Mouse (Mus musculus) ovary, postnatal 36 days (tissue): Measurements from ENCODE around the gene Bsg.
"Not testable (repeated sequence)": the region's sequence is repeated elsewhere in the genome, so short reads cannot be mapped to it uniquely, and the experiment has no call there.

Source experiments
- DNase-seq: peaks from one replicate; pipeline ENCODE4 v3.0.0; 2022; ENCODE audit warnings: low spot score, mixed read lengths

The Bsg gene

DNA sequence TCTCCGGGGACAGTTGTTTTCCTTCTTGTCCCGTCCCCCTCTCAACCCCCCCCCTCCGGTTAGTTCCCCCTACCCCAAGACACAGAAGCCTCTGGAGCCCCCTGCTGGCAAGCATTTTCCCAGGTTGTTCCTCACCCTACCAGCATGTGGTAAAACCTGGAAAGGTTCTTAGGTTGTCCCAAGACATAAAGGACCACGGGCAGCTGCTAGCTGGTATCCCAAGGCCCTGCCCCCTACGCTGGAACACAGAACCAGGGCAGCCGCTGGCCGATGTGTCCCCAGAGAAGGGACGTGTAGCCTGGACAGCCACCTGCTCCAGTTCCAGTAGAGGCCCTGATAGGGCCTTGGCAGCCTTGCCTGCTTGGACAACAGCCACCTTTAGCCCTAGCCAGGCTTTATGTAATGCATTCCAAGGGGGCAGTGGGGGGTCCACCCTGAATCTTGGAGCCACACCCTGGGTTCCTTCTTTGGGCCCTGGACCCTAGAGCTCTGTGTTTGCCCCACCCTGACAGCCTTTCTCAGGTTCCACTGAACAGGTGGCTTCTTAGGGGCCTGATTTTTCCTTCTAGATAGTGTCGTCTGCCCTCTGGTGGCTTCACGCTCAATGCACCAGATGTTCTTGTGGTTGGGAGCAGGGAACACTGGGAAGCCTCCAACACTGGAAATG, 21.2 kb upstream of the Bsg start:
- peak; percentile 56 for DNase-seq

DNA sequence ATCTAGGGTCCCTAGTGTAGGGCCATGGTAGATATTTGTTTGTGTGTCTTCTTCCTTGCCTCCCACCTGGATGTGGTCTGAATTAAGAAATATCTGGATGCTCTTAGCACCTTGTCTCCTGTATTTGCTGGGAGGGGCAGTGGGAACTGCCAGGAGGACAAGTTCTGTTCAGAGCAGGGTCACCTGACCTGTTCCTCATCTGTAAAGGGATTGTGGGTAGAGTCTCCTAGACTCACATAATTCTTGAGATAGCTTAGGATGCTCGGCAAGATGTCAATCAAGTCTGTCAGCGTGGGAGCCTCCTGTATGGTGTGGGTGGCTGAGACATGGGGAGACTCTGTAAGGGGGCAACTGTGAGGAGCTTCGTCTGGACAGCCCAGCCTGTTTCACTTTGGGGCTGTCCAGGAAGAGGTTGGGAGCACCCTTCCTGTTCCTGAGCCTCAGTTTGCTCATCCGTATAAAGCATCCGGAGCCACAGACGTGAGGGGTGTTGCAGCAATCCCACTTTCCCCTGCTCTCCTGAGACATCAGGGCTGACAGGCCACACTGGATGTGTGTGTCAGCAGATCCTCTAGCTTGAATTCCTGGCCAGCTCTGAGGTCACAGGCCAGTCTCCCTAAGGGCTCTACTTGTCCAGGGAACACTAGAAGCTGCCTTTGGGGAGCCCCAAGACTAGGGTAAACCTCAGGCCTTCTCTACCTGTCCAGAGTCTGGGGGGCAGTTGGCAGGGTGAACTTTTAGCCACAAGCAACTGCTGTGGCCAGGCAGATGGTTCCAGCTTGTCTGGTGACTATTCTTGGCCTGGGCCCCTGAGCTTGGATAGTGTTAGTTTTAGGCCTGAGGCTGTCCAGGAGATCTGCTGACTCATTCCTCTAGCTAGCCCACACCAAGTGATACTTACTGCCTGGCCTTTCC, 20.3 kb upstream of the Bsg start:
- peak; percentile 5 for DNase-seq

DNA sequence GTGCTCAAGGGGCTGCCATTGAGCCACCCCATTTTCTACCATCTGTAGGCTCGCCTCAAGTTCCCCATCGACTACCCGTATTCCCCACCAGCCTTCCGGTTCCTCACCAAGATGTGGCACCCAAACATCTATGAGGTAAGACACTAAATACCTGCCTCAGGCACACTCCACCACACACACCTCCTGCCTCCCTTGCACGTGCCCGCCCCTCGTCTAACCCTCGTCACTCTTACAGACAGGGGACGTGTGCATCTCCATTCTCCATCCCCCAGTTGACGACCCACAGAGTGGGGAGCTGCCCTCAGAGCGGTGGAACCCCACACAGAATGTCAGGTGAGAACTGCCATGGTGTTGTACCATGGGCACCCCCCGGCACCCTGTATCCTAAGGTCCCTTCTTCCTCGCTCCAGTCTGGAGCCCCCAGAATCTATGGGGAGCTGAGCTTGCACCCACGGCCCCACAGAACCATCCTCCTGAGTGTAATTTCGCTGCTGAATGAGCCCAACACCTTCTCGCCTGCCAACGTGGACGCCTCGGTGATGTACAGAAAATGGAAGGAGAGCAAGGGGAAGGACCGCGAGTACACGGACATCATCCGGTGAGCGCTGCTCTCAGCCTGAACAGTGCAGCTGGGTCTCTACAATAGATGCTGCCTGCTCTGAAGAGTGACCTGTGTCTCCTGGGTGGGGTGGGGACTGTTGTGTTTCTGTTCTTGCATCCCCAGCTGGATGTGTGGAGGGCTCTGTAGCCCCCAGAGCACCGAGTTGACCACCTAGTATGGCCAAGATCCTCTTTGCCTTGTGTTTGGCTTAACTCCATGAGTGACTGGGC, 19.3 kb upstream of the Bsg start:
- DNase-seq, result peak; percentile 5

DNA sequence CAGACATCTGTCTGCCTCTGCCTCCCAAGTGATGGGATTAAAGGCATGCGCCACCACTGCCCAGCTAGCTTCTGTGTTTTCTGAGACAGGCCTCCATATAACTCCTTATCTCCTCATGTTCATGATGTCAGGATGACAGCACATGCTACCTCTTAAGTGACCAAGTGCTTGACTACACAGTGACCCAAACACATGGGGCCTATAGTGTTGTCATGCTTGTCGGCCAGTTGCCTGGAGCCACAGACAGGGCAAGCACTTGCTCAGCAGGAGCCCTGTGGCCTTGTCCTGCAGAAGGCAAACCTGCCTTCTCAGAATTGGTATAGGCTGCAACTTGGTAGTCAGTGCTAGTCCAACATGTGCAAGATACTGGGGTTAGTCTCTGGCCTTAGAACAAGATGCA, 18.1 kb upstream of the Bsg start:
- peak; percentile 3 for DNase-seq

DNA sequence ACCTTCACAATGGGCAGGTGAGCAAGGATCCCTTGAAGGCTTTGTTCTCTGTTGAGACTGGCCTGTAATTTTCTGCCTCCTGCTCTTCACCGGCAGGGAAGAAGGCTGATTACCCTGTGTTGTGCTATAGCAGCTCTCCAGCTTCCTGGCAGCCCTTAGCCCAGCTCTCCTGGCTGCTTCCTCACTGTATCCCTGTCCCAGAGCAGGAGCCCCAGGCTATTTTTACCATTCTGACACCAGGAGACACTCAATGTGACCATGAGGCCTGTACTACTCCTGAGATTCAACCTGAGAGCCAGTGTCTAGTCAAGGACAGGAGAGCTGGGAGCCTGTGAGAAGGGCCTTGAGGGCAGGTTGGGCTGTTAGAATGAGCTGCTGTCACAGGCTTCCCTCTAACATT, 17.6 kb upstream of the Bsg start:
- DNase-seq, result no peak

DNA sequence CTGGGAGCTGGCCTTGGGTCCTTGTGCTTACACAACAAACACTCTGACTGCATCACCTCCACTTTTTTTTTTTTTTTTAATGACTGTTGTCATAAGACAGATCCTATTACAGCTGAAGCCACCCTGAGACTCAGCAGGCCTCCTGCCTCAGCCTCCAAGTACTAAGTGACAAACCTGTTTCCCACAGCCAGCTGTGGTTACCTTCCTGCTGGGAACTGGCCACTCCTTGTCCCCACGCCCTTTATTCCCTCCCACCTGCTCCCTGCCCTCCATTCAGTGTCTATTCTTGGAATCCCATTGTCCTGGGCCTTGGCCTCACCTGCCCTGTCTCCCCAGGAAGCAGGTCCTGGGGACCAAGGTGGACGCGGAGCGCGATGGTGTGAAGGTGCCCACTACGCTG, 16.8 kb upstream of the Bsg start:
- DNase-seq, result peak; percentile 2

DNA sequence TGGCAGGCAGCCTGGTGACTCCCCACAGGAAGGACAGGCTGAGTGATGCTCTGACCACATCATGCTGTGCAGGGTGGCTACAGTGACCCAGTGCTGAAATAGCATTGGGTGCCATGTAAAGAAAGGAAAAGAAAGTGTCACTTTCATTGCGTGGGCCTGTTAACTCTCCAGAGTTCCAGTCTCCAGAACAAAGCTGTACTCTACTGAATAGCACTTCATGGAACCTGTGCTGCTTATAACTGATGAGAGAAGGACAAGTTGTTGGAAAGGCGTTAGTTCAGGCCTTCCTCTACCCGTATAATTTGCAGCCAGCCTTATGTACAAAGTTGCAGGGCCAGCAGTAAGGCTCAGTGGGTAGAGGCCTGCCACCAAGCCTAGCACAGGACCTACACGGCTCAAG, 15.6 kb upstream of the Bsg start, which contains the start of gene Gzmm:
Gene Gzmm, plus strand, starts transcription at position 301 of the 400 bp plus-strand sequence.
- no peak for DNase-seq

DNA sequence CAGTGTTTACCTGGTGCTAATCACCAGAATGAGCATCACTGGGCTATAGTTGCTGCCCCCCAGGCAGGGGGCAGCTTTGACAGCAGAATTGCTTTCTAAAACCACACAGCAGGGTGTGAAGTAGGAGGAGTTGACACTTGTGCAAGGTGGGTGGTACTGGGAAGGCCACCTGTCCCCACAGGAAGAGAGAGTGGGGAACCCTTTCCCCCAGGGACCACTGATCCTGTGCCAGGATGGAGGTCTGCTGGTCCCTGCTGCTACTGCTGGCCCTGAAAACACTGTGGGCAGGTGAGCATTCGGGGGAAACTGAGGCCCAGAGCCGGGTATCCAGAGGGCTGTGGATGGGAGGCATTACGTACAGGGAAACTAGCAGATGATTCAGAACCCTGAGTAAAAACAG, 15.1 kb upstream of the Bsg start:
- no peak for DNase-seq

DNA sequence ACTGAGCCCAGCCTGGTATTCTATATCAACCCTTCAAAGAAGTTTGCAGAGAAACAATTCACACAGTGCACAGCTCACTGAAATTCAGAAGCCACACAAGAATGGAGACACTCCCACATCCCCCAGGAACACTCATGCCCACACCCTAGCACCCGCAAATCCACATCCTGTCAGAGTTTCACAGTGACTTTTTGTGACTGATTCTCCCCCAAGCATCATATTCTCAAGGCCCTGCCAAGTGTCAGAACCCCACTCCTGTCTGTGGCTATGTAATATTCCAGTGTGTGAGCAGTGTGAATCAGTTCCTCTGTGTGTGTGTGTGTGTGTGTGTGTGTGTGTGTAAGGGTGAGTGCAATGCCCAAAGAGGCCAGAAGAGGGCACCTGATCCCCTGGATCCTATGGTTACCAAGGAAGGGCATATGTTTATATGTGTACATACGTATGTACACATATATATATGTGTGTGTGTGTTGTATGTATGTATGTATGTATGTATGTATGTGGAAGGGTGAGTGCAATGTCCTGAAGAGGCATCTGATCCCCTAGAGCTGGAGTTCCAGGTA, 12.2 kb upstream of the Bsg start:
- no peak for DNase-seq

DNA sequence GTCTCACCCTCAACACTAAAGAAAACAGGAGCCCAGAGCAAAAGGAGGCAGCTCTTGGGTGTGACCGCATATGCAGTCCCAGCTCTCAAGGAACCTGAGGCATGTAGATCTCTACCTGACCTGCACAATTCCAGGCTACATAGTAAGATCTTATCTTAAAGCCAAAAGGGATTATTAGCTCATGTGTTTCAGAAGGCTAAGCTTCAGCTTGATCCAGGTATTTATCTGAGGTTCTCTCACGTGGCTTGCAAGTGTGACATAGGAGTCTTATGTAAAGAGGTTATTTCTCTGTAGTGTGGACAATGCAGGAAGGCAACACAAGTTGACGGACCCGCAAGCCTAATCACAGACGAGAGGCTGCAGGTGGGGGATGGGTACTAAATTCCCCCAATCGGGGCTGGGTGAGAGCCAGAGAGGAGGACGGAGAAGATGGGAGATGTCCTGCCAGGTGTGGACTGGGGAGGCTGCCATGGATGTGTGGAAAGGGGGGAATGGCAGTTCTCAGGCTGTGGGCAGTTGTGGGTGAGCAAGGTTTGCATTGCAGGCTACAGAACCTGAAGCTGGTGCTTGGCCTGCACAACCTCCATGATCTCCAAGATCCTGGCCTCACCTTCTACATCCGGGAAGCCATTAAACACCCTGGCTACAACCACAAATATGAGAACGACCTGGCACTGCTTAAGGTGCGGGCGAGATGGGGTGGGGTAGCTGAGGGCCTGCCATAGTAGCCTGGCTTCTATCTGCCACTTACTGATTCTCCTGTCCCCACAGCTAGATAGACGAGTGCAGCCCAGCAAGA, 10.5 kb upstream of the Bsg start:
- peak; percentile 3 for DNase-seq

DNA sequence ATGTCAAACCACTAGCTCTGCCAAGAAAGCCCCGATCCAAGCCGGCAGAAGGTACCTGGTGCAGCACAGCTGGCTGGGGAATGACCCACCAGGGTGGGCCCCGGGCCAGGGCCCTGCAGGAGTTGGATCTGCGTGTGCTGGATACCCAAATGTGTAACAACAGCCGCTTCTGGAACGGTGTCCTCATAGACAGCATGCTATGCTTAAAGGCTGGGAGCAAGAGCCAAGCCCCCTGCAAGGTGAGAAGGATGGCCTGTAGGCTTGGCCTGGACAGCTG, 10.0 kb upstream of the Bsg start:
- peak; percentile 4 for DNase-seq

DNA sequence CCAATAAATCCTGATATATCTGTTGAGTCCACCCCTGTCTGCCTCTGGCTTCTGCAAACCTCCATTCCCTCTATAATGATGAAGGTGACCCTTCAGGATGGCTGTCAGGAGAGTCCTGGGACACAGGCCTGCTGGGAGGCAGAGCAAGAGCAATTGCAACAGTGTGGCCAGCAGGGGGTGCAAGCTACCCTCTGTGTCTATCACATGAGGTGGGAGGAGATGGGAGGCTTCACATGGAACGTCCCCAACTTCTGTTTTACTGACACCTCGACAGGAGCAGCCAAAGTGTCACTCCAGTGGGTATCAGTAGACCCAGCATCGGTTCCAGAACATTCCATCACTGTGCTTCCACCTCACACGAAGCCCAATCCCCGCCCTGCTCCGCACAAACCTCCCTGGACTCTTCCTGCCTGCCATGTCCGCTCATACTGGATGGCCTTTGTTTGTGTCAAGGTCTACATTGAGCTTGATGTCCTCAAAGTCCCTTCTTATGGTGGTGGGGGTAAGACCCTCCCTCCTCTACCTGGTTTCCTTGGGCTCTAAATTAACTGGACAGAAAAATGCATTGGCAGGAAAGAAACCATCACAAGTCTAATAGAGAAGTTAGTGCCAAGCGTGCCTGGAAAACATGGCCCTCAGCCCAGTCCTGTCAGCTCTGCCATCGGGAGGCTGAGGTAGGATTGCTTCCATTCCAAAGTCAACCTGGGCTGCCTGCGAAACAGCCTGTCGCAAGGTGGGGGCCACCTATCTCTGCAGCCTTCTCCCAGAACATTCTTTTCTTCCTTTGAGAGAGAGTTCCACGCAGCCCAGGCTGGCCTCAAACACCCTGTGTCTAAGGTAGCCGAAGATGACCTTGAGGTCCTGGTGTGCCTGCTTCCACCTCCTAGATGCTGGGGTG, 8.8 kb upstream of the Bsg start:
- peak; percentile 77 for DNase-seq

DNA sequence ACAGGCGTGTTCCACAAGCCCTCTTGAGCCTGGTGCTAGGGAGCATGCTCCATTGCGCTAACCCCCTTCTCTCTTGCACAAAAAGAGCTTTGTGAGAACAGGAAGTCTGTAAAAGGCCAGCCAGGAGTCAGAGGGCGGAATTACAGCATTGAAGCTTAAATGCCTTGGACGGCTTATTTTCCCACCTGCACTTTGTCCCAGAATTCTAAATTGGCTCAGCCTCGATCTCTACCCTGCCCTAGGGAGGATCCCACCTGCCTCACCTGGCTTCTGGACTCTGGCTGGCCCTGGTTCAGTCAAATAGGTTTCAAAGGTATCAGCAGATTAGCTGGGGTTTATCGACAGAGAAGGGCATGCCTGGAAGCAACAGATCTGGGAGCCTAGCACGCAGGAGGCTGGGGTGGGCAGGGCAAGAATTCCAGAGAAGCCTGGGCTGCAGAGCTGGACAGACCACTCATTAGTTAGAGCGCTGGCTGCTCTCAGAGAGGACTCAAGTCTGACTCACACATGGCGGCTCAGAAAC, 8.1 kb upstream of the Bsg start:
- DNase-seq, result peak; percentile 4

DNA sequence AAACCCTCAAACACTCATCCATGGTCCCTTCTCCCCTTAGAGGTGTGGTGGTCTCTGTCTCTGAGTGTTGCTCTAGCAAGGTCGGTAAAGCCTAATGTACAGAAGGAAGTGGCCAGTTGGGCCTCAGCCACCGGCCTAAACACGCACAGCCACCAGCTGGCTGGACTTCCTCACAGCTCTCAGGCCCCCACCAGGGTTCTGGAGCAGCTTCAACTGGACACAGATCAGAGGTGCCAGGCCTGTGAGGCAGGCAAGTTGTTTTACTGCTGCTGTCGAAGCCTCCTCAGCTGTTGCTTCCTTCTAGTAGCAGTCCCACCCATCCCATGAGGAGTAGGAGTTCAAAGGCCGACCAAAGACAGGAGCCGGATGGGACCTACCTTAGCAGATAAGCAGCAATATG, 6.4 kb upstream of the Bsg start:
- peak; percentile 3 for DNase-seq

DNA sequence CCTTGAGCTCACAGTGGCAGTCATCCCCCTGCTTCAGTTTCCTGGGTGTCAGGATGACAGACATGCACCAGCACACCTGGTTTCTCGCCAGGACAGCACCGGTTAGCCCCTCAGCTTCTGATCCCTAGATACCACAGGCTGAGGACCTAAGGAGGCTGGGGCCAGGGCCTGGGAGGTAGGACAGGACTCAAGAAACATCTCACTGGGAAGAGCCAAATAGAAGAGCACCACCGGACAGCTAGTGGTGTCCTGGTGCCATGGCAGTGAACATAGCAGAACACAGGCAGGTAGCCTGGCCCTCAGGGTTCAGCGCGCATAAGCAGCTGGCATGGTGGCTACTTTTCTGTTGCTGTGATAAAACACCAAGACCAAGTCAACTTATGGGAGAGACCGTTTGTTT, 5.8 kb upstream of the Bsg start:
- DNase-seq, result no peak

DNA sequence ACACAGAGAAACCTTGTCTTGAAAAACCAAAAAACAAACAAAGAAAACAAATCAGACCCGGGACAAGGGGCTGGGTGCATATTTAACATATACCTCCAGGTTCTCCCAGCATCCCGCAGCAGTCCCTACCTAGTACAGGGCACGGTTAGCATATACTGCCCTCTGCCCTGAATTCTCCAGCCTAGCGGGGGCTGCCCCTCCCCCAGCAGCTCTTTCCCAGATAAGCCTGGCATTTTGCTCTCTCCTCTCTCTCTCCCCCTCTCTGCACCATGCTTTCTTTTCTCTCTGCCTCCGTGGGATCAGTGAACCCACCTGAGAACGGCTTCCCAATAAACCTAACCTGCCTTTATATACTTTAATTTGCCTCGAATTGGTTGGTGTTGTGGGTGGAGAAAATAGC, 3.6 kb upstream of the Bsg start:
- DNase-seq, result peak; percentile 29

DNA sequence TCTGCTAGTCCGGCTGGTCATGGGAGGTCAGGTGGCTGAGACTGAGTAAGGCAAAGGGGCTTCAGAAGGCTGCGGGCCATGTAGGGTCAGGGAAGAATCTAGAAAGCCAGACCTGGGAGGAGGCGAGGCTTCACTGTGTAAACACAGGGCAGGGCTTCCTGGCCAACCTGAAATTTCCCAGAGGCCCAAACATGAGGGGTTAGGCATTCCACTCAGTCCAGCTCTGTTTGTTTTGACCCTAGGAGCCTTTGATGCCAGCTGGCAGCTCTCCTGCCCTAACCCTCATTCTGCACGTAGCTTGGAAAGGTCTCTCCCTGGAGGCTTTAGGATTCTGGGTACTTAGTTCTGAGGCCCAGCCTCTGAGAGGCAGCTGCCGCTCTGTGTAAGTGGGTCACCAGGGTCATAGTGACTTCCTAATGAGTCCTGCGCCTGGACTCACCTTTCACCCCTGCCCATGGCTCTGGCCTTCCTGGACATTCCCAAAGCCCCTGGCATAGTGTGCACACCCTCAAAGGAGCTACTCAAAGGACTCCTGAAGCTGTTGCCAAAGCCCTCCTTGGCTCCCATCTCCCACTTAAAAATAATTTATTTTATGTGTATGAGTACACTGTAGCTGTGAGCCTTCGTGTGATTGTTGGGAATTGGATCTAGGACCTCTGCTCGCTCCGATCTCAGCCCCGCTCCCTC, 2.7 kb upstream of the Bsg start:
- peak; percentile 32 for DNase-seq

DNA sequence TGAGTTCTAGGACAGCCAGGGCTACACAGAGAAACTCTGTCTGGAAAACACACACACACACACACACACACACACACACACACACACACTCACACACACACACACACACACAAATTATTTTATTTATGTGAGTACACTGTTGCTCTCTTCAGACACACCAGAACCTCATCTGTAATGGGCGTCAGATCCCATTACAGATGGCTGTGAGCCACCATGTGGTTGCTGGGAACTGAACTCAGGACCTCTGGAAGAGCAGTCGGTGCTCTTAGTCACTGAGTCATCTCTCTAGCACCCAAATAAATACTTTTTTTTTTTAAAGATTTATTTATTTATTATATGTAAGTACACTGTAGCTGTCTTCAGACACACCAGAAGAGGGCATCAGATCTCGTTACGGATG, 1.3 kb upstream of the Bsg start:
- DNase-seq, result not testable (repeated sequence)

DNA sequence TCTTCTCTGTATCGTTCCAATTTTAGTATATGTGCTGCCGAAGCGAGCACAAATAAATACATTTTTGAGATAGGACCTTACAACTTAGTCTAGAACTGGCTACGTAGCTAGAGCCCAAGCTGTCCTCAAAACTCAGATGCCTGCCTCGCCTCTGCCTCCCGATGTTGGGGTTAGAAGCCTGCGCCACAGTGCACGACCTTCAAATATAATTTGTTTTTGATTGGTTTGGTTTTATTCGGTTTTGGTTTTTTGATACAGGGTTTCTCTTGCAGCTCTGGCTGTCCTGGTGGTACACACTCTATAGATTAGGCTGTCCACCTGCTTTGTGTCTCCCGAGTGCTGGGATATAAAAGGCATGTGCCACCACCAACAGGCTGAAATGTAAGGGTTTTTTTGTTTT, 750 bp upstream of the Bsg start:
- DNase-seq, result peak; percentile 2

DNA sequence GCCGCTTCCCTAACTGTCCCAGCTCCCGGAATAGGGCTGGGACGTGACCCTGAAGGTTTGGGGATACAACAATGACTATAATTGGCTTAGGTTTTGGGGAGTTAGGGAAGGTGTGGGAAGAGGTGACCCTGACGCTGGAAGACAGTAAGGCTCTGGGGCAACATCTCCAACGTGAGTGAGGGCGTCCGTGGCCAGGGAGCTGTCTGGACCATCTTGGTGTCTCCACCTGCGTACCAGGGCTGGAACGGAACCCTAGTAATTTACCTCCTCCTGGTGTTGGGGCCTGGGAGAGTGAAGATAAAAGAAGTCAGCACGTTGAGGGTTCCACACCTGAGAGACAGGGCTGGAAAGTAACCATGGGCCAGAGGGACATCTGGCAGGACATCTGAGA, 674 bp downstream of the Bsg start:
- no peak for DNase-seq
